Mouse (Mus musculus) intestine, embryonic 14.5 days (tissue): Measurements from ENCODE around the gene Dnajc7. TPM values are rescaled to one million over a fixed set of nuclear protein-coding genes. Genes with fewer than 3 reads are reported as not detected.
A peak's percentile ranks its signal among the peaks of the same experiment; 100 is the strongest.
"Not testable (repeated sequence)": the region's sequence is repeated elsewhere in the genome, so short reads cannot be mapped to it uniquely, and the experiment has no call there.

Experiments
- ATAC-seq: fragments of 200-750 bp; cut with Nextera tagmentation; replicated peaks from 2 replicates; pipeline ENCODE4 v1.8.0; 2017; ENCODE audit warnings: low read depth, moderate number of reproducible peaks, moderate TSS enrichment, moderate library complexity; ENCODE audit not compliant: low FRiP score, low TSS enrichment
- DNase-seq: peaks from one replicate; pipeline ENCODE4 v3.0.0-alpha.2; 2018; ENCODE audit warnings: low spot score
- H3K27ac ChIP-seq: fragments of 300-500 bp; sonication (generic); 2 replicates; pipeline ENCODE4 v1.5.1; 2014; ENCODE audit warnings: low read depth, mild to moderate bottlenecking, control low read depth
- H3K27me3 ChIP-seq: fragments of 300-500 bp; sonication (generic); replicated peaks from 2 replicates; pipeline ENCODE4 v1.6.1; 2014; ENCODE audit warnings: low read length, control low read depth; ENCODE audit not compliant: control insufficient read depth, insufficient read depth
- H3K36me3 ChIP-seq: fragments of 300-500 bp; sonication (generic); 2 replicates; pipeline ENCODE4 v1.6.1; 2014; ENCODE audit warnings: low read length, control low read depth; ENCODE audit not compliant: control insufficient read depth, insufficient read depth
- H3K4me1 ChIP-seq: fragments of 300-500 bp; sonication (generic); replicated peaks from 2 replicates; pipeline ENCODE4 v1.6.1; 2014; ENCODE audit warnings: low read length, control low read depth, mixed read lengths; ENCODE audit not compliant: control insufficient read depth, insufficient read depth
- H3K4me2 ChIP-seq: fragments of 300-500 bp; sonication (generic); 2 replicates; pipeline ENCODE4 v1.6.1; 2014; ENCODE audit warnings: low read length
- H3K4me3 ChIP-seq: fragments of 300-500 bp; sonication (generic); 2 replicates; pipeline ENCODE4 v1.5.1; 2014; ENCODE audit warnings: low read depth, low read length, control low read depth, mixed read lengths
- H3K9ac ChIP-seq: fragments of 300-500 bp; sonication (generic); 2 replicates; pipeline ENCODE4 v1.6.1; 2014; ENCODE audit warnings: mild to moderate bottlenecking, low read length
- H3K9me3 ChIP-seq: fragments of 300-500 bp; sonication (generic); 2 replicates; pipeline ENCODE4 v1.6.1; 2016; ENCODE audit warnings: low read length, control low read depth; ENCODE audit not compliant: control insufficient read depth
- WGBS: fragments of 180-500 bp; shearing (Covaris S2); extraction: QIAGEN DNeasy Blood & Tissue Kit; methylation state at CpG from one replicate; pipeline ENCODE4 v1.1.7; 2014; 5-methylcytosine and 5-hydroxymethylcytosine counted together
- polyA plus RNA-seq: library from polyadenylated mRNA; unstranded; fragments of >200 nt; fragmentation: Nextera tagmentation; extraction: Ambion mirVana; gene quantifications from 2 replicates; pipeline ENCODE4 v1.2.1, GENCODE M21; 2014

Gene Dnajc7
- polyA plus RNA-seq, 1 experiment from 2014 or later, result 61.7 TPM

DNA sequence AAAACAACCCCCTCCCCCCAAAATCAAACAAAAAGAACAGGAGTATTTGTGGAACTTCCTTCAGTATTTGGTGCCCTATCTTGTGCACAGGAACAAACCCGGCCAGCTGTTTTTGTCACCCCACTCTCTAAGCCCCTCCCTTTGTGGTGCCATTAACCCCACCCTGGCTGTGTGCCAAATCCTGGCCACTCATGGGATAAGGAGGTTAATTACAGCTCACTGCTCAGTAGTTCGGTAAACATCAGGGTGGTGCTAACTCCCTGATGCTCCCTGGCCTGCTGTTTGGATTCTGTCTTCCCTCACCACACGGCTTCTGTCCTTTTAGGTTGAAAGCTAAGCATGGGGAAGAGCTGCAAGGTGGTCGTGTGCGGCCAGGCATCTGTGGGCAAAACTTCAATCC lies 3.9 kb upstream of the Dnajc7 start:
- peak overlapping the region; percentile 86 for H3K4me3 ChIP-seq
- peaks cover 9% of the 10 kb centered on the region for H3K4me1 ChIP-seq
- 0 out of 2 replicates have a peak overlapping the region, but pooled peaks have one; percentile 84 for H3K27ac ChIP-seq
- no peaks in the 10 kb centered on the region for H3K9me3 ChIP-seq
- no peak for DNase-seq
- H3K36me3 ChIP-seq, result peaks cover 12% of the 10 kb centered on the region
- H3K27me3 ChIP-seq, result no peaks in the 10 kb centered on the region
- H3K9ac ChIP-seq, result no peak overlapping the region
- peak overlapping the region; percentile 64 for H3K4me2 ChIP-seq
- no peak for ATAC-seq
- 45% methylated on average over 5 of the region's 5 CpGs for WGBS

DNA sequence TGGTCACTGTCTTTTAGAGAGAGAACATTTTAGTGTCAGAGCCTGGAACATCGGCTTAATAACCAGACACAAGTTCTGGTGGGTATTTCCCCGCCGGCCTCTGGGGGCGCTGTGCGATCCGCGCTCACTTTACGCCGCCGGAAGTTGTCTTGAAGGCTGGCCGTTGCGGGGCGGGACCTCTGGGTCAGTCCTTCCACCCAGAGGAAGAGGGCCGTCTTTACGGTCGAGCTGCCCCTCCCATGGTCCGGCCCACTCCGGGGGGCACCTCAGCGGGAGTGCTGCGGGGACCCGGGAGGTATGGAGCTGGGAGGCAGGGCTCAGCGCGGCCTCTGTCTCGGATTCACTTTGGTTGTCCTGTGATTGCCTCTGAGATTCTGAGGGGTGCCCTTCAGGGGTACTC lies 2.7 kb upstream of the Dnajc7 start:
- peak overlapping the region; percentile 64 for H3K4me2 ChIP-seq
- peak; percentile 96 for DNase-seq
- H3K27ac ChIP-seq, result peak overlapping the region; percentile 84
- ATAC-seq, result peak; percentile 72
- under 1% methylated on average over 24 of the region's 24 CpGs for WGBS
- H3K9ac ChIP-seq, result peak overlapping the region; percentile 80
- no peaks in the 10 kb centered on the region for H3K27me3 ChIP-seq
- H3K9me3 ChIP-seq, result no peaks in the 10 kb centered on the region
- peaks cover 17% of the 10 kb centered on the region for H3K4me1 ChIP-seq
- H3K4me3 ChIP-seq, result peak overlapping the region; percentile 86
- peaks cover 12% of the 10 kb centered on the region for H3K36me3 ChIP-seq

DNA sequence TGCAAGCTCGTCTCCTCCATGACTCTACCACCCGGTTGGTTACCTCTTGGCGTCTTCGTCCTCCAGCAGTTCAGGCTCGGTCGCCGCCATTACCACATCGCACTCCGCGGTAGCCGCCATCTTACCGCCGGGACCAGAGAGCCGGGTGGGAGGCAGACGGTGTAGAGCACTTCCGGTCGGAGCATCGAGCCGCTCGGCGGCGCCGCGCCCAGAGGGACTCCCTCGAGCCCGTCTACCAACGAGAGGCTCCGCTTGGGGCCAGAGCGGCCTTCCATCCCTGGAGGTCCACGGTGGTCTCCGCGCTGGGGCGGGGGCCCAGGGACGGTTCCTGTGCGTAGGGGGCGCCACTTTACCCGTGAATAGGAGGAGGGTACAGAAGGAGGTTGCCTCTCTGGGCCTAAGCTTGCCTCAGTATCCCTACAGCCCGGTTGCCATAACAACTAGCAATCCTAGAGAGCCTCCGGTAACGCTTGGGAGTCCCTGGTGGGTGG lies 438 bp downstream of the Dnajc7 start:
- under 1% methylated on average over 40 of the region's 40 CpGs for WGBS
- no peaks in the 10 kb centered on the region for H3K27me3 ChIP-seq
- DNase-seq, result peak; percentile 99
- H3K4me2 ChIP-seq, result peak overlapping the region; percentile 66
- H3K9me3 ChIP-seq, result no peaks in the 10 kb centered on the region
- H3K4me1 ChIP-seq, result peaks cover 20% of the 10 kb centered on the region
- peak overlapping the region; percentile 96 for H3K9ac ChIP-seq
- peak overlapping the region; percentile 94 for H3K27ac ChIP-seq
- peak overlapping the region; percentile 99 for H3K4me3 ChIP-seq
- peaks cover 7% of the 10 kb centered on the region; the same call in 1 of the 2 replicates for H3K36me3 ChIP-seq
- ATAC-seq, result peak; percentile 94

DNA sequence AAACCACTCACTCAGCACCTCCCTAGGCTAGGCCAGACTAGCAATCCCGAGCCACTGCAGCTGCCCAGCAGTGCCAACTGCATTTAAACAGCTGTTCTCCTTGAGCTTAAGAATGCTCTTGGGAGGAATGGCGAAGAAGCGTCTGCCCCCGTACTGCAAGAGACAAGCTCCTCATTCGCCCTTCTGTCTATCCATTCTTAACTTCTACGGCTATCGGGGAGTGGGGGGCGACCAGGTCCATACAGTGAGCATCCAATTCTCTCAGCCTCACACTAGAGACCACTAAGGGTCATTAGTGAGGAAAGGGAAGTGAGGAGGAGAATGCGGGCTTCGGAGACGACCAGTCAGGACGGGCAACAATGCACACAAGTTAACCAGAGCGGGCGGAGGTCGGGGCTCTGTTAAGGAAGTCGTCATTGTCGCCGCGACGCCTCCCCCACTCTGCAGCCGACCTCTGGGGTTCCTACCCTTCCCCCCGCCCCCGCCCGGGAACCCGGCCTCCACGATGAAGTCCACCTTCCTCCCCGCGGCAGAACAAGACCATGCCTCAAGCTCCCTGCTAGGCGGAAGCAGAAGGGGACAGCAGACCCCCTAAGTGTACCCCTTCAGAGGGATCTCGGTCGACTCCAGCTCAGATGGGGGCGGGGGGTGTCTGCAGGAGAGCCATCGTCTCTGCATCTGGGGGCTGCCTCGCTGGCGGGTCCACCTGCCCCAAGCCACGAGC lies 1.0 kb downstream of the Dnajc7 start, which contains the start of gene Nkiras2:
Nkiras2 (plus strand) TSS at position 484 of the 724 bp plus-strand sequence.
- H3K9ac ChIP-seq, result peak within 1 kb of the TSS; percentile 96
- H3K27me3 ChIP-seq, result no peaks in the 10 kb centered on the region
- peaks cover 17% of the 10 kb centered on the region for H3K4me1 ChIP-seq
- peak within 1 kb of the TSS; percentile 99 for H3K4me3 ChIP-seq
- WGBS, result under 1% methylated on average over 33 of the region's 36 CpGs
- DNase-seq, result no peak
- peak; percentile 62 for ATAC-seq
- H3K9me3 ChIP-seq, result no peaks in the 10 kb centered on the region
- peak within 1 kb of the TSS; percentile 85 for H3K4me2 ChIP-seq
- H3K36me3 ChIP-seq, result peaks cover 7% of the 10 kb centered on the region; the same call in 1 of the 2 replicates
- peak within 1 kb of the TSS; percentile 94 for H3K27ac ChIP-seq

DNA sequence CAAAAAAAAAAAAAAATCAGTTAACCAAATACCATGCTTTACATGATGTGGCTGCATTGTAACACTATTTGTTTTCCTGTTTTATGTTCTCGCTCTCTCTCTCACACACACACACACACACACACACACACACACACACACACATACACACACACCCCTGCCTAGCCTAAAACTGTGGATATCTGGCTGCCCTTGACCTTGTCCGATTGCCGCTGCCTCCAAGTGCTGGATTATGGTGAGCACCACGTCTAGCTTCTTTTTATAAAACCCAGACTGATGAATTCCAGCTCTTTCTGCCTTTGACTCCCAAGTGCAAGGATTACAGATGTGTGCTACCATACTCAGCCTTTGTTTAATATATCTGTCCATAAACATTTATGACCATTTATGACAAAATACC lies 2.5 kb downstream of the Dnajc7 start:
- no peaks in the 10 kb centered on the region for H3K27me3 ChIP-seq
- H3K27ac ChIP-seq, result no peak overlapping the region
- H3K4me2 ChIP-seq, result peak overlapping the region; percentile 85
- H3K4me1 ChIP-seq, result peaks cover 14% of the 10 kb centered on the region
- H3K36me3 ChIP-seq, result peaks cover 7% of the 10 kb centered on the region; the same call in 1 of the 2 replicates
- no peaks in the 10 kb centered on the region for H3K9me3 ChIP-seq
- 65% methylated on average over 4 of the region's 4 CpGs for WGBS
- peak overlapping the region; percentile 16; the same call in 1 of the 2 replicates for H3K9ac ChIP-seq
- ATAC-seq (no peak), DNase-seq (no peak)
- peak overlapping the region; percentile 99 for H3K4me3 ChIP-seq

DNA sequence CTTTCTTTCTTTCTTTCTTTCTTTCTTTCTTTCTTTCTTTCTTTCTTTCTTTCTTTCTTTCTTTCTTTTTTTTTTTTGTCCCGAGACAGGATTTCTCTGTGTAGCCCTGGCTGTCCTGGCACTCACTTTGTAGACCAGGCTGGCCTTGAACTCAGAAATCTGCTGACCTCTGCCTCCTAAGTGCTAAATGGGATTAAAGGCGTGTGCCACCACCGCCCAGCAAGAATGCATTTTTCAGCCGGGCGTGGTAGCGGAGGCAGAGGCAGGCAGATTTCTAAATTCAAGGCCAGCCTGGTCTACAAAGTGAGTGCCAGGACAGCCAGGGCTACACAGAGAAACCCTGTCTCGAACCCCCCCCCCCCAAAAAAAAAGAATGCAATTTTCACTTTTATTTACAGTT lies 3.1 kb downstream of the Dnajc7 start:
- not testable (repeated sequence) for H3K9ac ChIP-seq, H3K27me3 ChIP-seq, H3K4me2 ChIP-seq, H3K9me3 ChIP-seq, DNase-seq, H3K36me3 ChIP-seq, ATAC-seq, H3K27ac ChIP-seq, H3K4me3 ChIP-seq
- 94% methylated on average over 7 of the region's 7 CpGs for WGBS
- H3K4me1 ChIP-seq, result peaks cover 14% of the 10 kb centered on the region

DNA sequence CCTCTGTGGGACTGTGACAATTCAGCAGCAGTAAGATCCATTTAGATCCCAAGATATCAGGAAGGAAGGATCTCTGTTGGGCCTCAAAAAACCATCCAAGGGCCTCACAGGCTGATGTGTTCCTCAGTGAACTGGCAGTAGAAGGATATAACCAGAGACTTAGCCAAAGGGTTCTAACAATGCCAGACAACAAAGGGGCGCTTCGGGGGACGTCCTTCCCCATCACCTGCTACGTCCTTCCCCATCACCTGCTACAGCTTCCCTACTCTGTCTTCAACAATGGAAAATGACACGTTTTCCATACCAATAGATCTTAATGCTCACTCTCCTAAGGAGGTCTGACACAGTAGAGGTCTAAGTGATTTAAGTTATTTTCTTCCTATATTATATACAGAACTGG lies 3.6 kb downstream of the Dnajc7 start:
- Histone ChIP-seq H3K9me3 (no peaks in the 10 kb centered on the region), H3K27me3 (no peaks in the 10 kb centered on the region), H3K36me3 (peaks cover 7% of the 10 kb centered on the region; the same call in 1 of the 2 replicates), H3K4me2 (no peak overlapping the region), H3K4me3 (no peak overlapping the region), H3K27ac (no peak overlapping the region), H3K4me1 (peaks cover 14% of the 10 kb centered on the region), H3K9ac (no peak overlapping the region)
- WGBS, result 88% methylated on average over 5 of the region's 5 CpGs
- DNase-seq, result no peak
- ATAC-seq, result no peak

DNA sequence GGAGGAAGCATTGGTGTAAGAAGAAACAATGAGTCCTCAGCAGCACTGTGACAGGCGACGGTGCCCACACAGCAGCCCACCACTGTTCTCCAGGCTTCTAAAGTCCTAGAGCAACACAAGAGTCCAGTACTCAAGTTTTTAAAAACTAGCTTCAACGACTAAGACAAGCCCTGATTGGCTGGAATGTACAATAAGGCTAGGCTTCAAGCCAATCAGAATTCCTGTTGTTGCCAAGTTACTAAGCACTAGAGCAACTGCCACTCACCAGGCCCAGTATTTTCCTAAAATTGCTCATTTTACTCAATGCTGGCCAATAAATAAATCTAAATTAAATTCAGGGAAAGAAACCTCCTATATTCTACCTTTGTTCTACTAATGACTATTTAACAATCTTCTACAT lies 6.7 kb downstream of the Dnajc7 start:
- H3K4me3 ChIP-seq, result no peak overlapping the region
- no peak overlapping the region for H3K27ac ChIP-seq
- no peak overlapping the region for H3K9ac ChIP-seq
- H3K4me1 ChIP-seq, result peaks cover 16% of the 10 kb centered on the region
- no peaks in the 10 kb centered on the region for H3K9me3 ChIP-seq
- DNase-seq (no peak), ATAC-seq (no peak)
- H3K36me3 ChIP-seq, result peaks cover 18% of the 10 kb centered on the region
- H3K4me2 ChIP-seq, result no peak overlapping the region; the same call in 1 of the 2 replicates
- no peaks in the 10 kb centered on the region for H3K27me3 ChIP-seq
- WGBS, result 88% methylated on average over 3 of the region's 3 CpGs
